Mouse (Mus musculus) adrenal gland, postnatal 10 days (tissue): Measurements from ENCODE around the gene Krit1. TPM values are rescaled to one million over a fixed set of nuclear protein-coding genes. Genes with fewer than 3 reads are reported as not detected.
"Not testable (repeated sequence)": the region's sequence is repeated elsewhere in the genome, so short reads cannot be mapped to it uniquely, and the experiment has no call there.

ENCODE experiments used
- DNase-seq: peaks from one replicate; pipeline ENCODE4 v3.0.0; 2021; ENCODE audit warnings: mixed read lengths
- long read RNA-seq, 2 experiments: library from polyadenylated mRNA; stranded (forward); transcript quantifications; one replicate each; pipeline ENCODE4 v2.0.0; 2021
- total RNA-seq, 2 experiments: library from RNA; stranded (reverse); gene quantifications; 2 replicates each; pipeline ENCODE4 v1.2.3; 2021

Gene Krit1
- 10 to 100 TPM; 34.0 to 44.6 TPM for total RNA-seq
- long read RNA-seq, experiment 1, full-length matches to known transcripts: 7 of 22 reads
- long read RNA-seq, experiment 1, partial matches to known transcripts: 6 of 22 reads
- long read RNA-seq, experiment 1, other reads (novel, unspliced or antisense): 9 of 22 reads
- long read RNA-seq, experiment 2, full-length matches to known transcripts: 6 of 17 reads
- long read RNA-seq, experiment 2, partial matches to known transcripts: 2 of 17 reads
- long read RNA-seq, experiment 2, other reads (novel, unspliced or antisense): 9 of 17 reads

DNA sequence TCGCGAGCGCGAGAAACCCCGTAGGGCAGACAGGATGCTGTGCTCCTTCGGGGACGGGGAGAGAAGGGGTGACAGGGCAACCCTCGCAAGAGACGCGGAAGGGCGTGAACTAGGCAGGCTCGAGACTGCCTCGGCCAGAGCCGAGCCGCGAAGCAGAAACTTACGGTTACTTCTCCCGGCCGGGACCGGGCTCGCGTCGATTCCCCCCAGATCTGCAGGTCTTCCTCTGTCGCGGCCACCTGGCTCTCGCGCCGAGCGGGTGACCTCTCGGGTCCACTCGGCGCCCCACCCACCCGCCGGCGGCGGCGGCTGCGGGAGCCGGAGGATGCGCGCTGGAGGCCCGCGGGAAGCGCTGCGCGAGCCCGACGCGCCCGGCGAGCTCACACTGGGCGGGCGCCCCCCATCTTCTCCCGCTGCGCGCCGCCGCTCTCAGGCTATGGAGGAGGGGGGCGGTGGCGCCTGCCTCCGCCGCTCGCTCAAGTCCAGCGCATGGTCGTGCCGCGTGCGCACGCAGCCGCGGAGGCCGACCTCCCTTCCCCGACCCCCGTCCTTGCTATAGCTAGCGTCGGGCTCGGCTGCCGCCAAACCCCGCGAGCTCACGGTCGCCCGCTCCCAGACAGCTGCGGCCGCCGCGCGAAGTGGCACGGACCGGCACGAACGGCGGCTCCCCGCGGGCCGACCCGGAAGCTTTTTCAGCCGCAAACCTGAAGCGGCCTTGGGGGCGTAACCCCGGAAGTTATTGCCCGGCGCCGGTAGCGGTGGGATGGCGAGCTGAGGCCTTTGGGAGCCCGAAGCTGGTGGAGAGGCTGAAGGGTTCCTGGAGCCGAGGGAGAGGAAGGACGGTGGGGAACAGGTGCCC is at the start of gene Krit1, which contains the start of gene Ankib1:
Gene Krit1 (plus strand): TSS at position 752 of the 859 bp plus-strand sequence.
Gene Ankib1 (minus strand): TSS at position 493 of the 859 bp plus-strand sequence.
- peak; percentile 95 for DNase-seq

DNA sequence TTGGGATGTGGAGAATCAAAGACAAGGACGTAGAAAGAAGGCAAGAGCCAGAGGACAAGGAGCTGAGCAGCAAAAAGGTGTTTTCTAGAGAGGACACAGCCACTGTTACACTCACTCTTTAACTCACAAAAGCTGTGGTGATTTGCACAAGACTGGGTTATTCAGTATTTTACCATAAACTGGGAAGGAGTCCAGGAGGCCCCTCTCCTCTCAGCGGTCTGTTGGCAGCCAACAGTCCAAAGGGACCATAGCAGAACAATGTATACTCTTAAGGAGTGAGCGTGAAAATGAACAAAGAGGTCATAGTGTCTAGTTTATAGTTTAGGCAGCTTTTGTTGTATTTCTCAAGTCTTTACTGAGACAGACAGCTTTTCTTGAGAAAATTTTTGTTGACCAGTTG is 31.5 kb upstream of the Krit1 start:
- DNase-seq: no peak

- peak; percentile 17 for DNase-seq
Measured at GRCm38 (mm10) chr5:3772017-3772416, 31.0 kb upstream of the Krit1 start.

- no peak for DNase-seq
Measured at GRCm38 (mm10) chr5:3782670-3783069, 20.3 kb upstream of the Krit1 start.

GRCm38 (mm10) chr5:3783947-3784681 is 18.9 kb upstream of the Krit1 start:
- DNase-seq: no peak

DNA sequence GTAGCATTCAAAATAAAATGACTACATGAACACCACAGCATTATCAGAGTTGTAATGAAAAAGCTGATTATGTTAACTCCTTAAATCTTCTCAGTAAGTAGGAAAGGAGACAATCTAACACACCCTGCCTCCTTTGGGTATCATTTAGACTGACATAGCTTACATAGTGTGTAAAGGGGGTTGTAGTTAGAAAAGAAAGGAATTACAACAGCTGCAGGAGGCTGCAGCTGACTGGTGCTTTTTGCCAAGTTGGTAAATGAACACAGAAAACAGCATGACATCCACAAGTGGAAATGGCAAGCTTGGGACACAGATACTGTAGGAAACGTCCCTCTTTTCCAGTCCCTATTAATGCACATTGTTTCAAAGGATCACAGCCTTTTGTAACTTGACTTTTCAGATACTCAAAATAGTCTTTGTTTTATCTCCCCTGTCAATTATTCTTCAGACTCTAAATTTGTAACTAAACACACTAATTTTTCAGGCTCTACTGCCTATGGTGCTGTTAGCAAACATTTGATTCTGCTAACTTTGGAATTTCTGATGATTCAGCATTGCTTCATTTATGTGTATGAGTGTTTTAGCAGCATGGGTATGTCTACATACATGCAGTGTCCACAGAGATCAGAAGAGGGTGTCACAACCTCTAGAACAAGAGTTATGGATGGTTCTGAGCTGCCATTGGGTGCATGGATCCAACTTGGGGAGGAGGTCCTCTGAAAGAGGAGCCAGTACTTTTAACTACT is 18.1 kb upstream of the Krit1 start:
- DNase-seq: no peak

- DNase-seq: peak; percentile 44
Measured at GRCm38 (mm10) chr5:3787548-3787947, 15.4 kb upstream of the Krit1 start.

GRCm38 (mm10) chr5:3791048-3791447 is 11.9 kb upstream of the Krit1 start:
- DNase-seq: no peak

- not testable (repeated sequence) for DNase-seq
Measured at GRCm38 (mm10) chr5:3797101-3797500, 5.9 kb upstream of the Krit1 start.

DNA sequence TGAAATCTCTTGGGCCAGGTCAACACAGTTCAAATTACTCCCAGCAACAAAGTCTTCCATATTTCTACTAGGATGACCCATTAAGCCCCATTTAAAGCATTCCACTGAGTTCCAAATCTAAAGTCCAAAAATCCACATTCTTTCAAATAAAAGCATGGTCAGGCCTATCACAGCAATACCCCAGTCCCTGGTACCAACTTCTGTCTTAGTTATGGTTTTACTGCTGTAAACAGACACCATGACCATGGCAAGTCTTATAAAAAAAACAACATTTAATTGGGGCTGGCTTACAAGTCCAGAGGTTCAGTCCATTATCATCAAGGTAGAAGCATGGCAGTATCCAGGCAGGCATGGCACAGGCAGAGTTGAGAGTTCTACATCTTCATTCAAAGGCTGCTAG is 4.3 kb upstream of the Krit1 start:
- DNase-seq: not testable (repeated sequence)

GRCm38 (mm10) chr5:3800041-3800440 is 2.9 kb upstream of the Krit1 start:
- DNase-seq: no peak

- no peak for DNase-seq
Measured at GRCm38 (mm10) chr5:3800881-3801280, 2.1 kb upstream of the Krit1 start.

DNA sequence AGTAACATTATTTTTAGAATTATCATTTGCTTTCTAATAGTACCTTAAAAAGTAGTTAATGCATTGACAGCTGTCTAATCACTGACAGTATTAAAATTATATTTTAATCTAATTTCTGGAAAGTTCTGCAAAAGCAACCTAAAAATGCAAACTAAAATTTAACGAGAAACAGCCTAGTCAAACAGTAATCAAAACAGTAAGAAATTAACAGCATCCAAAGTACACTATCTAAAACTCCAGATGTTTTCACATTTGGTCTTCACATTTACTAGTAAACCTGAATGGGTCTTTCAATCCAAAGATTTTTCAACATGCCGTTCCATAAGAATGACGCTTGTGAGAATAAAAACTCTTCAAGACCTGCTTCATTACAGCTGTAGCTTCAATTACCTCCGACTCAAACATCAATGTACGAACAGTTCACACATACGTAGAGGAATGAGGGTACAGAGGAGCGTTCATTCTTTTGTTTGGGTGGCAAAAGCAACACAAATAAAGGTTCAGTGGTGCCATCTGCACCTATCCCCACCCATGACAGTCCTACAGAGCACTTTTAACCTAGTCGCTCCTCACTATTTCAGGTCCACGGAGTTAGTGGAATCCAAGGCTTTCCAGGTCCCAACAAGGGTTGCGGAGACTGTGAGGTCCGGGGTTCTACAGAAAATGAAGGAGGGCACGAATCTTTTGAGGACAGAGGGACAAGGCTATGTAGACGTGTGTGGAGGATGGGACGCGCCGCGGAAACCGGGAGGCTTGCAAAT is 1.1 kb upstream of the Krit1 start:
- DNase-seq: no peak

- no peak for DNase-seq
Measured at GRCm38 (mm10) chr5:3803292-3804165, 545 bp downstream of the Krit1 start.

- DNase-seq: no peak
Measured at GRCm38 (mm10) chr5:3808472-3808871, 5.5 kb downstream of the Krit1 start.

GRCm38 (mm10) chr5:3834107-3834506 is 31.1 kb downstream of the Krit1 start:
- no peak for DNase-seq

- peak; percentile 27 for DNase-seq
Measured at GRCm38 (mm10) chr5:3845026-3845425, 42.0 kb downstream of the Krit1 start, which contains the start of gene Lrrd1. Lrrd1 (plus strand) TSS chr5:3845173.

DNA sequence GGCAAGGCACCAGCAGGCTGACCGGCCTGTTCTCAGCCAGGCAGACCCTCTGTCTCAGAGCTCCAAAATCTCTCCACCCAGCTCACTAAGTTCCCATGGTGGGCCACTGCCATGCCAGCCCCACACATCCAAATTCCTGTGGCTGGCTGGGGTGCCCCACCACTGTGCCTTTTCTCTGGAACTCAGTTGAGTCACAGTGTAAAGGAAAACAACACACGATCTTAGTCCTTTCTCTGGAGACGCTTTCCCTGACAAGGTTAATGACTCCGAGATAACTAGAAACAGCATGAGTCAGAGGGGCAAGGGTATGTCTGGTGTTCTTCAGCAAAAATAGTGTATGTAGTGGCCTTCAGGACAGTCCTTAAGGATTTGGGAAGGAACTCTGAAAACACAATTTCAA is 67.2 kb downstream of the Krit1 start:
- DNase-seq: peak; percentile 15

- DNase-seq: no peak
Measured at GRCm38 (mm10) chr5:3872348-3872747, 69.4 kb downstream of the Krit1 start.

- no peak for DNase-seq
Measured at GRCm38 (mm10) chr5:3873485-3873884, 70.5 kb downstream of the Krit1 start.
